Mouse (Mus musculus): ENCODE data around the gene Dpm3.

DNA sequence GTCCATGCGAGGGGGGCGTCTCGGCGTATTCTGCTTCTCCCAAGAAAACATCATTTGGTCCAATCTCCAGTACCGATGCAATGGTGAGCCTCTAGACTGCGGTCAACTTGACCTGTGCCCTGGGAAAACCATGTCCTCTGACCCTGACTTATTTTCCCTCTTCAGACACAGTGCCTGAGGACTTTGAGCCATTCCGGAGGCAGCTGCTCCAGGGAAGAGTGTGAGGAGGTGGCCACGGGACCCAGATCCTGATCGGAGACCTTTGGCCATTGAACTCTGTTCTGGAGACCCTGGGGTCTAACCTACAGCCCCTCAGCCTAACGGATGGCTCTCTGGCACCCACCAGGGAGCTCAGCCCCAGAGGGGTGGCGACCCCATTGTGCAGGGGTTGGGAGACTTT is 32.8 kb upstream of the Dpm3 start:
- no peak for TF ChIP-seq TAL1 (IDR thresholded peaks at IDR 0.05; ENCODE audit: low read length)
- no peak for TF ChIP-seq GATA1 (IDR thresholded peaks at IDR 0.05; ENCODE audit: low read length)
